Comparison of ENCODE assay signal across 8 mouse cellular contexts in the genomic region with DNA sequence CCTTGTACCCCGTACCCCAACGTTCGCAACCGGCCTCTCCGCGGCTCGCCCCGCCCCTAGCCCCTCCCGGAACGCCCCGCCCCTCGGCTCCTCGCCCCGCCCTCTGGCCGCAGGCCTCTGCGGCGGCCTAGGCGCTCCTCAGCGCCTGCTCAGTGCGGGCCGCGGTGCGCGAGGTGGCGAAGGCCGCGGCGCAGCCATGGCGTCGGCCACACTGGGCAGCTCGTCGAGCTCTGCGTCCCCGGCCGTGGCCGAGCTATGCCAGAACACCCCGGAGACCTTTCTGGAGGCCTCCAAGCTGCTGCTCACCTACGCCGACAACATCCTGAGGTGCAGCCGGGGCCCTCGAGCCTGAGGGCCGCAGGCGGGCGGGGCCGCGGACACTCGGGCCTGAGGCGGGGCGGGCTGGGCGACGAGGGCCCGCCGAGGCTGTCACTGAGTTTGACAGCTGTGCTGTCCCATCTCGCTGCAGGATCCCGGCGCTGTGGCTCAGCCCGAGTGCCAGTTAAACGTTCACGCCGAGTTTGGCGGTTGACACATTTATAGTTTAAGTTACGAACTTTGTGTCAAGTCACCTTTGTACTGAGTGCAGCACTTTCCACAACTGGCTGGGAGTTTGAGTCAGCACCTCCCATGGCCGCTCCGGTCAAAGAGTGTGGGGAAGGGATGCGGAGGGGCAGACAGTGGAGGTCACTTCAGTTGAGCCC. TPM values are rescaled to one million over a fixed set of nuclear protein-coding genes. Genes with fewer than 3 reads are reported as not detected.
DNase-seq lines count a peak whose midpoint lies in the region; ATAC-seq and TF ChIP-seq lines count a peak whose summit lies in the region.

A gene (plus strand): TSS at position 110 of the 704 bp plus-strand sequence.
A gene (minus strand): TSS at position 638 of the 704 bp plus-strand sequence.

- peak within 1 kb of the TSS; percentile 87 for H3K27ac ChIP-seq in embryonic facial prominence, embryonic 15.5 days (replicated peaks)
- peak within 1 kb of the TSS; percentile 89 for H3K27ac ChIP-seq in limb, embryonic 15.5 days
- H3K27ac ChIP-seq in midbrain, postnatal 0 days (ENCODE audit: low read depth, low read length) = peak within 1 kb of the TSS; percentile 78

- TF ChIP-seq CTCF in midbrain, postnatal 0 days (IDR thresholded peaks at IDR 0.05) = no peak

- peak; percentile 98 for ATAC-seq in embryonic facial prominence, embryonic 15.5 days (ENCODE audit: insufficient number of reproducible peaks, low FRiP score, low TSS enrichment, low read depth)
- peak; percentile 98 for ATAC-seq in limb, embryonic 15.5 days (ENCODE audit: insufficient number of reproducible peaks, low FRiP score, low TSS enrichment, low read depth)
- peak; percentile 97 for ATAC-seq in midbrain, postnatal 0 days (ENCODE audit: low FRiP score)

- H3K4me1 ChIP-seq in embryonic facial prominence, embryonic 15.5 days = peaks cover 12% of the 10 kb centered on the region
- H3K4me1 ChIP-seq in limb, embryonic 15.5 days = 0 out of 2 replicates have a peak, but pooled peaks cover 7% of the 10 kb centered on the region
- no peaks in the 10 kb centered on the region; the same call in 1 of the 2 replicates for H3K4me1 ChIP-seq in midbrain, postnatal 0 days (ENCODE audit: insufficient read depth, low read length)

- H3K4me2 ChIP-seq in embryonic facial prominence, embryonic 15.5 days (replicated peaks) = peak within 1 kb of the TSS; percentile 69
- peak within 1 kb of the TSS; percentile 56 for H3K4me2 ChIP-seq in limb, embryonic 15.5 days
- H3K4me2 ChIP-seq in midbrain, postnatal 0 days (ENCODE audit: low read depth, low read length, poor library complexity, severe bottlenecking) = peak within 1 kb of the TSS; percentile 89

- no peaks in the 10 kb centered on the region for H3K27me3 ChIP-seq in embryonic facial prominence, embryonic 15.5 days
- H3K27me3 ChIP-seq in limb, embryonic 15.5 days = no peaks in the 10 kb centered on the region
- no peaks in the 10 kb centered on the region for H3K27me3 ChIP-seq in midbrain, postnatal 0 days (ENCODE audit: insufficient read depth, low read length)

- H3K4me3 ChIP-seq in embryonic facial prominence, embryonic 15.5 days (replicated peaks) = peak within 1 kb of the TSS; percentile 81
- peak within 1 kb of the TSS; percentile 74 for H3K4me3 ChIP-seq in limb, embryonic 15.5 days
- peak within 1 kb of the TSS; percentile 87 for H3K4me3 ChIP-seq in midbrain, postnatal 0 days (ENCODE audit: low read depth, low read length)

- DNase-seq in 3T3-L1 (ENCODE audit: low read depth, low spot score) = peak; percentile 66
- DNase-seq in adrenal gland, postnatal 4 days (ENCODE audit: low spot score in 2 of 2) = peak; percentile 66 to 81
- DNase-seq in heart, adult 8-10 months (ENCODE audit: low spot score) = peak; percentile 78
- peak; percentile 88 for DNase-seq in kidney, adult 9 months
- peak; percentile 82 for DNase-seq in midbrain, postnatal 0 days (ENCODE audit: low spot score)
- peak; percentile 93 to 94 for DNase-seq in spleen, postnatal 10 days (ENCODE audit: low spot score in 2 of 2)

- H3K9me3 ChIP-seq in embryonic facial prominence, embryonic 15.5 days (replicated peaks) = no peaks in the 10 kb centered on the region
- H3K9me3 ChIP-seq in limb, embryonic 15.5 days = no peaks in the 10 kb centered on the region
- no peaks in the 10 kb centered on the region for H3K9me3 ChIP-seq in midbrain, postnatal 0 days (ENCODE audit: low read length)

- peak within 1 kb of the TSS; percentile 87 for H3K9ac ChIP-seq in embryonic facial prominence, embryonic 15.5 days
- peak within 1 kb of the TSS; percentile 88 for H3K9ac ChIP-seq in limb, embryonic 15.5 days
- peak within 1 kb of the TSS; percentile 94 for H3K9ac ChIP-seq in midbrain, postnatal 0 days (replicated peaks; ENCODE audit: low read length, poor library complexity, severe bottlenecking)

- WGBS in embryonic facial prominence, embryonic 15.5 days = under 1% methylated on average over 65 of the region's 65 CpGs
- under 1% methylated on average over 60 of the region's 65 CpGs for WGBS in limb, embryonic 15.5 days
- whole genome bisulfite sequencing in midbrain, postnatal 0 days = under 1% methylated on average over 61 of the region's 65 CpGs

- 0 out of 2 replicates have a peak, but pooled peaks cover 1% of the 10 kb centered on the region for H3K36me3 ChIP-seq in embryonic facial prominence, embryonic 15.5 days
- peaks cover 3% of the 10 kb centered on the region; the same call in 1 of the 2 replicates for H3K36me3 ChIP-seq in limb, embryonic 15.5 days
- H3K36me3 ChIP-seq in midbrain, postnatal 0 days (ENCODE audit: insufficient read depth, low read length) = no peaks in the 10 kb centered on the region

RNA-seq across cellular contexts. Expression of the first gene that starts in this region (rescaled TPM):
- total RNA-seq in adrenal gland, postnatal 4 days (2021) = 10 to 100 TPM; 42.6 to 49.3 TPM
- 42.7 and 43.0 TPM in 2 replicates for polyA plus RNA-seq in embryonic facial prominence, embryonic 15.5 days (2015; fragmentation: Nextera tagmentation; extraction: Ambion mirVana)
- total RNA-seq in heart, adult 8-10 months (2022) = 10 to 100 TPM; 29.5 to 33.9 (median 31.9) TPM
- 44.3 and 45.3 TPM in 2 replicates for polyA plus RNA-seq in limb, embryonic 15.5 days (2015; fragmentation: Nextera tagmentation; extraction: Ambion mirVana)
- 16.4 and 27.4 TPM in 2 replicates for total RNA-seq in midbrain, postnatal 0 days (2014; rRNA removed)
- 23.7 and 23.8 TPM in 2 replicates for polyA plus RNA-seq in midbrain, postnatal 0 days (2015; fragmentation: Nextera tagmentation; extraction: Ambion mirVana)

RNA-seq across cellular contexts. Expression of the second gene that starts in this region (rescaled TPM):
- 10 to 100 TPM; 20.5 to 22.2 TPM for total RNA-seq in adrenal gland, postnatal 4 days (2021)
- 2.4 and 2.5 TPM in 2 replicates for polyA plus RNA-seq in embryonic facial prominence, embryonic 15.5 days (2015; fragmentation: Nextera tagmentation; extraction: Ambion mirVana)
- total RNA-seq in heart, adult 8-10 months (2022) = 10 to 100 TPM; 21.5 to 28.4 (median 24.1) TPM
- 1.1 and 2.3 TPM in 2 replicates for polyA plus RNA-seq in limb, embryonic 15.5 days (2015; fragmentation: Nextera tagmentation; extraction: Ambion mirVana)
- total RNA-seq in midbrain, postnatal 0 days (2014; rRNA removed) = 5.0 and 5.5 TPM in 2 replicates
- polyA plus RNA-seq in midbrain, postnatal 0 days (2015; fragmentation: Nextera tagmentation; extraction: Ambion mirVana) = 1.3 TPM in 2 replicates

Comparison
In these comparisons a context has a peak if more than half of its experiments do, and no peak if none do; other contexts are left out.
1. Peak in every context shown above with its lines: DNase-seq, ATAC-seq, H3K4me3 ChIP-seq and H3K27ac ChIP-seq.